Comparison of ENCODE assay signal across 22 mouse cellular contexts in genomic region chr16:87853451-87854085, GRCm38 (mm10).
A peak's percentile ranks its signal among the peaks of the same experiment; 100 is the strongest.
DNase-seq lines count a peak whose midpoint lies in the region; ATAC-seq and TF ChIP-seq lines count a peak whose summit lies in the region.
"Had no signal": no experiment of that assay in that cellular context is flagged by ENCODE, and none has a peak within 500 bp of the region (broad histone marks: within the 10 kb centered on the region; RNA-seq: fewer than 3 reads in every experiment).

No protein-coding gene starts in this region.

- no peak for TF ChIP-seq CTCF in intestine, postnatal 0 days (IDR thresholded peaks at IDR 0.05; ENCODE audit: low read depth)

- no peaks in the 10 kb centered on the region for H3K4me1 ChIP-seq in intestine, embryonic 15.5 days (replicated peaks)
- peaks cover 3% of the 10 kb centered on the region; the same call in 1 of the 2 replicates for H3K4me1 ChIP-seq in intestine, embryonic 16.5 days (ENCODE audit: control insufficient read depth, insufficient read depth, low read length)
- H3K4me1 ChIP-seq in intestine, postnatal 0 days (replicated peaks; ENCODE audit: control insufficient read depth, insufficient read depth, low read length): no peaks in the 10 kb centered on the region
- no peaks in the 10 kb centered on the region for H3K4me1 ChIP-seq in neural tube, embryonic 15.5 days
- H3K4me1 ChIP-seq in hindbrain, embryonic 14.5 days (replicated peaks; ENCODE audit: control insufficient read depth, insufficient read depth, low read length): no peaks in the 10 kb centered on the region

- H3K27me3 ChIP-seq in intestine, embryonic 15.5 days (replicated peaks): no peaks in the 10 kb centered on the region
- no peaks in the 10 kb centered on the region for H3K27me3 ChIP-seq in intestine, embryonic 16.5 days (replicated peaks; ENCODE audit: control insufficient read depth, insufficient read depth, low read length)
- H3K27me3 ChIP-seq in intestine, postnatal 0 days (replicated peaks; ENCODE audit: control insufficient read depth, insufficient read depth, low read length): no peaks in the 10 kb centered on the region
- H3K27me3 ChIP-seq in neural tube, embryonic 15.5 days (replicated peaks): no peaks in the 10 kb centered on the region
- no peaks in the 10 kb centered on the region for H3K27me3 ChIP-seq in hindbrain, embryonic 14.5 days (ENCODE audit: control insufficient read depth, insufficient read depth, low read length)
- H3K27me3 ChIP-seq: CH12.LX, Patski had no signal

- no peaks in the 10 kb centered on the region for H3K9me3 ChIP-seq in intestine, embryonic 15.5 days
- H3K9me3 ChIP-seq in intestine, embryonic 16.5 days (ENCODE audit: control insufficient read depth, low read length): no peaks in the 10 kb centered on the region
- H3K9me3 ChIP-seq in intestine, postnatal 0 days (ENCODE audit: control insufficient read depth): no peaks in the 10 kb centered on the region
- H3K9me3 ChIP-seq in neural tube, embryonic 15.5 days (replicated peaks): no peaks in the 10 kb centered on the region
- H3K9me3 ChIP-seq in hindbrain, embryonic 14.5 days (ENCODE audit: control insufficient read depth, low read length): peaks cover 3% of the 10 kb centered on the region; the same call in 1 of the 2 replicates
- H3K9me3 ChIP-seq: G1E had no signal

- ATAC-seq in intestine, embryonic 15.5 days: peak; percentile 89
- peak; percentile 90 for ATAC-seq in intestine, embryonic 16.5 days
- peak; percentile 70 for ATAC-seq in intestine, postnatal 0 days
- no peak for ATAC-seq in neural tube, embryonic 15.5 days (ENCODE audit: low FRiP score)
- no peak for ATAC-seq in hindbrain, embryonic 14.5 days (ENCODE audit: low FRiP score)
- ATAC-seq: activated CD4-positive, CD25-positive, alpha-beta regulatory T cell, adult 4 months; CD4-positive, CD25-positive, alpha-beta regulatory T cell, adult 4 months; Patski had no signal

- DNase-seq in heart, adult 11 months: peak; percentile 73
- no peak for DNase-seq in heart, postnatal 4 days
- DNase-seq in urinary bladder, postnatal 36 days (ENCODE audit: low spot score in 2 of 2): no peak
- no peak for DNase-seq in hindbrain, embryonic 14.5 days (ENCODE audit: low spot score)
- DNase-seq: adrenal gland, adult 2 months; adrenal gland, adult 8-10 months; adrenal gland, postnatal 10 days; adrenal gland, postnatal 14 days; adrenal gland, postnatal 25 days; adrenal gland, postnatal 36 days; B cell, adult 2 months; cerebellum, adult 11 months; cerebellum, adult 11-12 months had no signal

- H3K36me3 ChIP-seq in intestine, embryonic 15.5 days: no peaks in the 10 kb centered on the region
- H3K36me3 ChIP-seq in intestine, embryonic 16.5 days (ENCODE audit: control insufficient read depth, insufficient read depth, low read length): no peaks in the 10 kb centered on the region
- no peaks in the 10 kb centered on the region for H3K36me3 ChIP-seq in intestine, postnatal 0 days (ENCODE audit: control insufficient read depth, insufficient read depth)
- no peaks in the 10 kb centered on the region for H3K36me3 ChIP-seq in neural tube, embryonic 15.5 days
- no peaks in the 10 kb centered on the region for H3K36me3 ChIP-seq in hindbrain, embryonic 14.5 days (replicated peaks; ENCODE audit: control insufficient read depth, insufficient read depth)
- H3K36me3 ChIP-seq: G1E had no signal

- H3K4me2 ChIP-seq in intestine, embryonic 15.5 days (replicated peaks): no peak overlapping the region
- no peak overlapping the region for H3K4me2 ChIP-seq in intestine, embryonic 16.5 days (ENCODE audit: low read depth, low read length)
- H3K4me2 ChIP-seq in intestine, postnatal 0 days (replicated peaks; ENCODE audit: low read depth): no peak overlapping the region
- H3K4me2 ChIP-seq in neural tube, embryonic 15.5 days: no peak overlapping the region
- no peak overlapping the region for H3K4me2 ChIP-seq in hindbrain, embryonic 14.5 days (replicated peaks)

- no peak overlapping the region for H3K27ac ChIP-seq in intestine, embryonic 15.5 days
- no peak overlapping the region for H3K27ac ChIP-seq in intestine, embryonic 16.5 days (ENCODE audit: low read length)
- H3K27ac ChIP-seq in intestine, postnatal 0 days (ENCODE audit: low read depth, low read length): no peak overlapping the region
- no peak overlapping the region for H3K27ac ChIP-seq in neural tube, embryonic 15.5 days (replicated peaks)
- no peak overlapping the region for H3K27ac ChIP-seq in hindbrain, embryonic 14.5 days

- H3K4me3 ChIP-seq in intestine, embryonic 15.5 days (replicated peaks): no peak overlapping the region
- no peak overlapping the region for H3K4me3 ChIP-seq in intestine, embryonic 16.5 days (ENCODE audit: low read length)
- H3K4me3 ChIP-seq in intestine, postnatal 0 days (ENCODE audit: low read depth, low read length): no peak overlapping the region
- no peak overlapping the region for H3K4me3 ChIP-seq in neural tube, embryonic 15.5 days (replicated peaks)
- H3K4me3 ChIP-seq in hindbrain, embryonic 14.5 days (replicated peaks; ENCODE audit: low read length): no peak overlapping the region

- 67% methylated on average over 3 of the region's 3 CpGs for WGBS in intestine, embryonic 15.5 days
- WGBS in intestine, embryonic 16.5 days: 64% methylated on average over 3 of the region's 3 CpGs
- 47% methylated on average over 3 of the region's 3 CpGs for WGBS in intestine, postnatal 0 days
- 91% methylated on average over 3 of the region's 3 CpGs for WGBS in neural tube, embryonic 15.5 days
- WGBS in hindbrain, embryonic 14.5 days: 89% methylated on average over 3 of the region's 3 CpGs

- H3K9ac ChIP-seq in intestine, embryonic 15.5 days: no peak overlapping the region
- no peak overlapping the region for H3K9ac ChIP-seq in intestine, embryonic 16.5 days (ENCODE audit: low read depth, low read length)
- no peak overlapping the region for H3K9ac ChIP-seq in intestine, postnatal 0 days (ENCODE audit: low read depth, low read length)
- no peak overlapping the region for H3K9ac ChIP-seq in neural tube, embryonic 15.5 days (replicated peaks)
- H3K9ac ChIP-seq in hindbrain, embryonic 14.5 days: no peak overlapping the region

Comparison
In these comparisons a context has a peak if more than half of its experiments do, and no peak if none do; other contexts are left out.
1. ATAC-seq: peak in intestine, embryonic 15.5 days (single experiment), intestine, embryonic 16.5 days (single experiment) and intestine, postnatal 0 days (single experiment); none in neural tube, embryonic 15.5 days (single experiment) and hindbrain, embryonic 14.5 days (single experiment).